Mouse (Mus musculus) heart, adult 2 months (tissue): ENCODE data around the gene Fchsd2. TPM values are rescaled to one million over a fixed set of nuclear protein-coding genes. Genes with fewer than 3 reads are reported as not detected.

ENCODE experiments used
- DNase-seq, 2 experiments: peaks; one replicate each; pipeline ENCODE4 v3.0.0; 2021
- H3K27ac ChIP-seq: fragments of 200-600 bp; 2 replicates; pipeline ENCODE4 v1.8.1; 2022
- H3K27me3 ChIP-seq: fragments of 200-500 bp; 2 replicates; pipeline ENCODE4 v1.6.1; 2012; ENCODE audit warnings: mild to moderate bottlenecking, low read length, inconsistent platforms, mixed read lengths; ENCODE audit not compliant: control insufficient read depth, insufficient read depth
- H3K36me3 ChIP-seq: fragments of 200-500 bp; 2 replicates; pipeline ENCODE4 v1.6.1; 2012; ENCODE audit warnings: low read length, inconsistent platforms; ENCODE audit not compliant: control insufficient read depth, insufficient read depth
- H3K4me1 ChIP-seq: fragments of 200-500 bp; 2 replicates; pipeline ENCODE4 v1.6.1; 2011; ENCODE audit warnings: low read length; ENCODE audit not compliant: control insufficient read depth, insufficient read depth
- H3K4me3 ChIP-seq: fragments of 200-600 bp; 2 replicates; pipeline ENCODE4 v1.8.1; 2022
- H3K79me2 ChIP-seq: fragments of 200-500 bp; replicated peaks from 2 replicates; pipeline ENCODE4 v1.6.1; 2012; ENCODE audit warnings: mild to moderate bottlenecking, inconsistent platforms, low read length, moderate library complexity, mixed read lengths; ENCODE audit not compliant: control insufficient read depth, insufficient read depth
- H3K9ac ChIP-seq: fragments of 200-500 bp; 2 replicates; pipeline ENCODE4 v1.6.1; 2012; ENCODE audit warnings: low read depth, mild to moderate bottlenecking, control low read depth, inconsistent platforms, low read length, mixed read lengths
- CTCF ChIP-seq: fragments of 200-600 bp; IDR thresholded peaks from 2 replicates; pipeline ENCODE4 v1.8.1; 2022; ENCODE audit warnings: antibody characterized with exemption, mild to moderate bottlenecking, moderate library complexity
- EP300 ChIP-seq: fragments of 200-500 bp; IDR thresholded peaks from 2 replicates; pipeline ENCODE4 v1.6.1; 2011; ENCODE audit warnings: low read depth, low read length, control low read depth; ENCODE audit not compliant: insufficient read depth
- POLR2A ChIP-seq: fragments of 200-500 bp; IDR thresholded peaks from 2 replicates; pipeline ENCODE4 v1.6.1; 2011; ENCODE audit warnings: mild to moderate bottlenecking, low read depth, low read length, control low read depth; ENCODE audit not compliant: insufficient read depth
- WGBS: fragments of 180-500 bp; shearing (Covaris S2); methylation state at CpG from one replicate; pipeline ENCODE4 v1.1.7; 2018; 5-methylcytosine and 5-hydroxymethylcytosine counted together
- intact Hi-C: fragments of 180-260 bp; cut with DNase I; formaldehyde crosslinking; loops from one replicate; pipeline ENCODE4 v1.15.1; 2025
- polyA plus RNA-seq: library from polyadenylated mRNA; depleted of rRNA; stranded (reverse); fragments of >200 nt; gene quantifications from 2 replicates; pipeline ENCODE4 v1.2.3, GENCODE M21; 2012
- total RNA-seq, 2 experiments: library from RNA; stranded (reverse); gene quantifications; 2 replicates each; pipeline ENCODE4 v1.2.3; 2021

Fchsd2 gene
- total and polyA plus RNA-seq, 3 experiments = 5.6 to 22.4 (median 20.9) TPM

GRCm38 (mm10) chr7:101258482-101258881 lies 165.8 kb downstream of the Fchsd2 start:
- TF ChIP-seq EP300 = no peak
- no peak for TF ChIP-seq POLR2A
- TF ChIP-seq CTCF = no peak
- no peaks in the 10 kb centered on the region for H3K79me2 ChIP-seq
- DNase-seq = no peak
- no peaks in the 10 kb centered on the region for H3K27me3 ChIP-seq
- no peak overlapping the region for H3K9ac ChIP-seq
- no peak overlapping the region for H3K27ac ChIP-seq
- H3K4me3 ChIP-seq = no peak overlapping the region
- H3K4me1 ChIP-seq = no peaks in the 10 kb centered on the region
- intact Hi-C loops = no loop called here
- H3K36me3 ChIP-seq = peaks cover 3% of the 10 kb centered on the region

GRCm38 (mm10) chr7:101261941-101262546 lies 169.4 kb downstream of the Fchsd2 start:
- TF ChIP-seq CTCF (no peak), POLR2A (no peak), EP300 (no peak)
- Histone ChIP-seq H3K36me3 (peaks cover 6% of the 10 kb centered on the region), H3K9ac (no peak overlapping the region), H3K4me3 (no peak overlapping the region), H3K79me2 (no peaks in the 10 kb centered on the region), H3K4me1 (peaks cover 1% of the 10 kb centered on the region), H3K27me3 (no peaks in the 10 kb centered on the region), H3K27ac (no peak overlapping the region)
- 89% methylated on average over 4 of the region's 4 CpGs for WGBS
- DNase-seq = no peak
- intact Hi-C loops = no loop called here

- intact Hi-C loops = no loop called here
- H3K27me3 ChIP-seq = no peaks in the 10 kb centered on the region
- no peak overlapping the region for H3K4me3 ChIP-seq
- peaks cover 5% of the 10 kb centered on the region for H3K4me1 ChIP-seq
- DNase-seq = no peak
- H3K79me2 ChIP-seq = no peaks in the 10 kb centered on the region
- peaks cover 15% of the 10 kb centered on the region for H3K36me3 ChIP-seq
- no peak for TF ChIP-seq EP300
- TF ChIP-seq CTCF = no peak
- TF ChIP-seq POLR2A = no peak
- no peak overlapping the region for H3K27ac ChIP-seq
- no peak overlapping the region for H3K9ac ChIP-seq
These were observed 170.8 kb downstream of the Fchsd2 start for GRCm38 (mm10) chr7:101263511-101263910.

- DNase-seq = no peak
- Histone ChIP-seq H3K4me3 (no peak overlapping the region), H3K4me1 (peaks cover 5% of the 10 kb centered on the region), H3K9ac (no peak overlapping the region), H3K79me2 (no peaks in the 10 kb centered on the region), H3K36me3 (peaks cover 17% of the 10 kb centered on the region), H3K27ac (peak overlapping the region; percentile 40), H3K27me3 (no peaks in the 10 kb centered on the region)
- TF ChIP-seq CTCF = no peak
- TF ChIP-seq POLR2A = no peak
- TF ChIP-seq EP300 = no peak
- 18% methylated on average over 3 of the region's 3 CpGs for WGBS
- intact Hi-C loops = no loop called here
These were observed 175.0 kb downstream of the Fchsd2 start for GRCm38 (mm10) chr7:101267457-101268259.

- TF ChIP-seq EP300 (no peak), CTCF (peak; percentile 53), POLR2A (no peak)
- H3K27me3 ChIP-seq = no peaks in the 10 kb centered on the region
- peaks cover 16% of the 10 kb centered on the region for H3K36me3 ChIP-seq
- intact Hi-C loops = no loop called here
- H3K9ac ChIP-seq = no peak overlapping the region
- H3K79me2 ChIP-seq = no peaks in the 10 kb centered on the region
- WGBS = 70% methylated on average over 1 of the region's 1 CpGs
- peaks cover 5% of the 10 kb centered on the region for H3K4me1 ChIP-seq
- DNase-seq = no peak
- H3K4me3 ChIP-seq = no peak overlapping the region
- no peak overlapping the region for H3K27ac ChIP-seq
These were observed 178.9 kb downstream of the Fchsd2 start for GRCm38 (mm10) chr7:101271602-101272001.
